Mouse (Mus musculus) MEL (cell line): ENCODE results near the gene Smg6. TPM values are rescaled to one million over a fixed set of nuclear protein-coding genes. Genes with fewer than 3 reads are reported as not detected.

Source experiments
- DNase-seq: peaks from one replicate; pipeline ENCODE4 v3.0.0; 2011; ENCODE audit warnings: low read depth, low spot score
- H3K27ac ChIP-seq: 2 replicates; pipeline ENCODE4 v1.5.1; 2012; ENCODE audit warnings: low read depth, mild to moderate bottlenecking, control low read depth, low read length, moderate library complexity; ENCODE audit not compliant: control insufficient read depth
- H3K27me3 ChIP-seq, 2 experiments: fragments of 150-350 bp in 1 of 2; sonication (generic) in 1 of 2; 2 replicates each; pipeline ENCODE4 v1.6.1; 2012; ENCODE audit warnings: low read length in 2 of 2, mild to moderate bottlenecking in 2 of 2, improper control_type of control experiment in 1 of 2, moderate library complexity in 1 of 2; ENCODE audit not compliant: insufficient read depth in 2 of 2, control insufficient read depth in 1 of 2
- H3K36me3 ChIP-seq, 2 experiments: 2 replicates each; pipeline ENCODE4 v1.6.1; 2012 to 2014; ENCODE audit warnings: low read length in 2 of 2, improper control_type of control experiment in 1 of 2, inconsistent platforms in 1 of 2, mild to moderate bottlenecking in 1 of 2; ENCODE audit not compliant: insufficient read depth in 2 of 2, control insufficient read depth in 1 of 2
- H3K4me1 ChIP-seq, 2 experiments: fragments of 150-350 bp in 1 of 2; sonication (generic) in 1 of 2; 2 replicates each; pipeline ENCODE4 v1.6.1; 2012; ENCODE audit warnings: low read length in 2 of 2, improper control_type of control experiment in 1 of 2, mild to moderate bottlenecking in 1 of 2; ENCODE audit not compliant: insufficient read depth in 2 of 2, control insufficient read depth in 1 of 2
- H3K4me3 ChIP-seq, 2 experiments: fragments of 150-350 bp in 1 of 2; sonication (generic) in 1 of 2; 2 replicates each; pipeline ENCODE4 v1.5.1; 2012; ENCODE audit warnings: low read depth in 2 of 2, low read length in 2 of 2, mild to moderate bottlenecking in 2 of 2, moderate library complexity in 2 of 2, control low read depth in 1 of 2, improper control_type of control experiment in 1 of 2; ENCODE audit not compliant: control insufficient read depth in 1 of 2, insufficient read depth in 1 of 2
- H3K79me2 ChIP-seq: 2 replicates; pipeline ENCODE4 v1.6.1; 2012; ENCODE audit warnings: mild to moderate bottlenecking, low read length, moderate library complexity; ENCODE audit not compliant: control insufficient read depth, poor library complexity, insufficient read depth
- H3K9ac ChIP-seq: 2 replicates; pipeline ENCODE4 v1.6.1; 2012; ENCODE audit warnings: low read depth, mild to moderate bottlenecking, control low read depth, low read length, moderate library complexity; ENCODE audit not compliant: control insufficient read depth, poor library complexity, severe bottlenecking
- H3K9me3 ChIP-seq: fragments of 150-350 bp; sonication (generic); replicated peaks from 2 replicates; pipeline ENCODE4 v1.6.1; 2012; ENCODE audit warnings: mild to moderate bottlenecking, low read length, improper control_type of control experiment, moderate library complexity; ENCODE audit not compliant: insufficient read depth
- BHLHE40 ChIP-seq: IDR thresholded peaks from 2 replicates; pipeline ENCODE4 v1.6.1; 2012; ENCODE audit warnings: low read depth, mild to moderate bottlenecking, inconsistent platforms, low read length, improper control_type of control experiment, borderline replicate concordance
- CHD2 ChIP-seq: IDR thresholded peaks from 2 replicates; pipeline ENCODE4 v1.6.1; 2011; ENCODE audit warnings: low read length, improper control_type of control experiment
- ELF1 ChIP-seq: IDR thresholded peaks from 2 replicates; pipeline ENCODE4 v1.6.1; 2014; ENCODE audit warnings: low read depth, mild to moderate bottlenecking, inconsistent platforms, low read length, improper control_type of control experiment, moderate library complexity
- GATA1 ChIP-seq: IDR thresholded peaks from 2 replicates; pipeline ENCODE4 v1.6.1; 2011; ENCODE audit warnings: low read depth, low read length, improper control_type of control experiment
- HCFC1 ChIP-seq: IDR thresholded peaks from 2 replicates; pipeline ENCODE4 v1.6.1; 2012; ENCODE audit warnings: low read depth, mild to moderate bottlenecking, inconsistent platforms, low read length, improper control_type of control experiment, moderate library complexity
- KAT2A ChIP-seq: conservative IDR thresholded peaks from 2 replicates; pipeline ENCODE4 v1.6.1; 2012; ENCODE audit warnings: low read depth, low read length, improper control_type of control experiment, inconsistent platforms
- MAX ChIP-seq: IDR thresholded peaks from 2 replicates; pipeline ENCODE4 v1.6.1; 2011; ENCODE audit warnings: low read length, improper control_type of control experiment
- MAZ ChIP-seq: IDR thresholded peaks from 2 replicates; pipeline ENCODE4 v1.6.1; 2012; ENCODE audit warnings: low read depth, mild to moderate bottlenecking, inconsistent platforms, low read length, improper control_type of control experiment
- MYB ChIP-seq: IDR thresholded peaks from 2 replicates; pipeline ENCODE4 v1.6.1; 2011; ENCODE audit warnings: mild to moderate bottlenecking, low read depth, low read length, improper control_type of control experiment
- MYC ChIP-seq: IDR thresholded peaks from 2 replicates; pipeline ENCODE4 v1.6.1; 2011; ENCODE audit warnings: low read depth, mild to moderate bottlenecking, low read length, improper control_type of control experiment, moderate library complexity
- NELFE ChIP-seq: IDR thresholded peaks from 2 replicates; pipeline ENCODE4 v1.6.1; 2011; ENCODE audit warnings: low read depth, low read length, improper control_type of control experiment
- NRF1 ChIP-seq: IDR thresholded peaks from 2 replicates; pipeline ENCODE4 v1.6.1; 2014; ENCODE audit warnings: low read depth, mild to moderate bottlenecking, inconsistent platforms, low read length, improper control_type of control experiment, moderate library complexity; ENCODE audit not compliant: poor library complexity, insufficient read depth, severe bottlenecking
- POLR2AphosphoS2 ChIP-seq: IDR thresholded peaks from 2 replicates; pipeline ENCODE4 v1.6.1; 2011; ENCODE audit warnings: low read length, improper control_type of control experiment
- RAD21 ChIP-seq: IDR thresholded peaks from 2 replicates; pipeline ENCODE4 v1.6.1; 2011; ENCODE audit warnings: mild to moderate bottlenecking, low read depth, low read length, improper control_type of control experiment
- RCOR1 ChIP-seq: IDR thresholded peaks from 2 replicates; pipeline ENCODE4 v1.6.1; 2012; ENCODE audit warnings: low read depth, mild to moderate bottlenecking, inconsistent platforms, low read length, improper control_type of control experiment
- SMC3 ChIP-seq: IDR thresholded peaks from 2 replicates; pipeline ENCODE4 v1.6.1; 2011; ENCODE audit warnings: low read depth, low read length, improper control_type of control experiment
- TAL1 ChIP-seq: IDR thresholded peaks from 2 replicates; pipeline ENCODE4 v1.6.1; 2012; ENCODE audit warnings: mild to moderate bottlenecking, inconsistent platforms, low read length, moderate library complexity, mixed read lengths
- TBP ChIP-seq: IDR thresholded peaks from 2 replicates; pipeline ENCODE4 v1.8.0; 2011; ENCODE audit warnings: low read depth, low read length, improper control_type of control experiment
- TCF12 ChIP-seq: IDR thresholded peaks from 2 replicates; pipeline ENCODE4 v1.6.1; 2014; ENCODE audit warnings: low read depth, mild to moderate bottlenecking, inconsistent platforms, low read length, improper control_type of control experiment, moderate library complexity
- USF1 ChIP-seq: IDR thresholded peaks from 2 replicates; pipeline ENCODE4 v1.6.1; 2014; ENCODE audit warnings: low read depth, mild to moderate bottlenecking, inconsistent platforms, low read length, improper control_type of control experiment, moderate library complexity
- ZC3H11A ChIP-seq: IDR thresholded peaks from 2 replicates; pipeline ENCODE4 v1.6.1; 2012; ENCODE audit warnings: low read depth, mild to moderate bottlenecking, inconsistent platforms, low read length, improper control_type of control experiment
- ZNF384 ChIP-seq: IDR thresholded peaks from 2 replicates; pipeline ENCODE4 v1.6.1; 2012; ENCODE audit warnings: low read depth, mild to moderate bottlenecking, inconsistent platforms, low read length, improper control_type of control experiment
- polyA plus RNA-seq, 2 experiments: library from polyadenylated mRNA; stranded (reverse) in 1 of 2; unstranded in 1 of 2; fragments of >175 nt in 1 of 2; fragments of >200 nt in 1 of 2; gene quantifications; 2 replicates each; pipeline versions ENCODE4 v1.2.1 to v1.2.4; 2012; ENCODE audit warnings: low replicate concordance in 2 of 2, low read depth in 1 of 2; ENCODE audit not compliant: insufficient read length in 2 of 2, insufficient read depth in 1 of 2, missing spikeins in 1 of 2
- total RNA-seq: library from RNA; depleted of rRNA; stranded (reverse); fragments of 300-350 nt; gene quantifications from 2 replicates; pipeline ENCODE4 v1.2.3, GENCODE M21; 2012

Smg6 gene
- total and polyA plus RNA-seq, 3 experiments = 11.6 to 19.0 TPM; not detected in 1

DNA sequence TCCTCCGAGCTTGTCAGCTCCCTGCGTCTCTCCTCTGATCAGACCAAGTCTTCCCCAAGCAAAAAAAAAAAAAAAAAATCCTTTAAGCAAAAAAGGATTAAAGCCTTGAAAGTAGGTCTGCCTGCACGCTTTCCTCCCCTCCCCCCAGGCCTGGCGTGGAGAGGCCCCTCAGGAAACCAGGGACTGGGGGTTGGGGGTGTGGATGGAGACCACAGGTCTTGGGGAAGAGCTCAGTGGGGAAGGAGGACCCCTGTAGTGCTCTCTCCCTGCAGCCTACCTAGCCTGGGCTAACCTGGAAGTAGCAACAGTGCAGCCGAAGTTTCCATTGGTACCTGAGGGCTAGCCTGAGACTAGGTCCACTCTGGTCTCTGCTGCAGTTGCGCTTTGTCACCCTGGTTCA is 285.1 kb downstream of the Smg6 start:
- no peak for DNase-seq
- Histone ChIP-seq H3K36me3 (no peaks in the 10 kb centered on the region), H3K9ac (no peak overlapping the region), H3K27me3 (no peaks in the 10 kb centered on the region), H3K4me3 (no peak overlapping the region), H3K4me1 (no peaks in the 10 kb centered on the region), H3K9me3 (no peaks in the 10 kb centered on the region), H3K27ac (no peak overlapping the region), H3K79me2 (no peaks in the 10 kb centered on the region)
- TF ChIP-seq KAT2A (no peak), SMC3 (no peak)

GRCm38 (mm10) chr11:75212031-75212667 is 286.5 kb downstream of the Smg6 start:
- Histone ChIP-seq H3K4me1 (no peaks in the 10 kb centered on the region), H3K27ac (no peak overlapping the region)

DNA sequence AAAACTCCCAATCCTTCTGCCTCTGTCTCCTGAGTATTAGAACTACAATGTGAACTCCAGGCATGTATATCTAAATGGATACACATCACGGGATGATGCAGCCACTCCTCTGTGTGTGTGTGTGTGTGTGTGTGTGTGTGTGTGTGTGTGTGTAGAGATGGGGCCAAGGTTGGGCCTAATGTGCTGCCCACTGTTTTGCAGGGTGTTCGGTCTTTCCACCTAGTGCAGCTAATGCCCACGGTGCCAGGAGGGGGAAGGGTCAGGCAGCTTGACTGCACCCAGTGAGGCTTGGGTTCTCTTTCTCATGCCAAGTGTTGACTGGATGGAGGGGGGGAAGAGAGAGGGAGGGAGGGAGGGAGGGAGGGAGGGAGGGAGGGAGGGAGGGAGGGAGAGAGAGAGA is 287.3 kb downstream of the Smg6 start:
- no peaks in the 10 kb centered on the region for H3K9me3 ChIP-seq
- H3K79me2 ChIP-seq = no peaks in the 10 kb centered on the region
- TF ChIP-seq MYB (no peak), ZC3H11A (no peak), RAD21 (no peak), MAZ (no peak), MAX (no peak), TBP (no peak), MYC (no peak)
- no peak overlapping the region for H3K27ac ChIP-seq
- DNase-seq = no peak
- H3K36me3 ChIP-seq = no peaks in the 10 kb centered on the region
- H3K9ac ChIP-seq = no peak overlapping the region
- no peaks in the 10 kb centered on the region for H3K4me1 ChIP-seq
- no peak overlapping the region for H3K4me3 ChIP-seq
- H3K27me3 ChIP-seq = no peaks in the 10 kb centered on the region

More at GRCm38 (mm10) chr11:75212031-75212667, 286.5 kb downstream of the Smg6 start:
- Histone ChIP-seq H3K9ac (no peak overlapping the region), H3K9me3 (no peaks in the 10 kb centered on the region), H3K36me3 (no peaks in the 10 kb centered on the region), H3K27me3 (no peaks in the 10 kb centered on the region), H3K4me3 (no peak overlapping the region), H3K79me2 (no peaks in the 10 kb centered on the region)
- no peak for TF ChIP-seq GATA1
- TF ChIP-seq ELF1 = no peak
- no peak for TF ChIP-seq CHD2
- TF ChIP-seq HCFC1 = no peak
- TF ChIP-seq ZNF384 = no peak
- no peak for TF ChIP-seq MYC
- no peak for TF ChIP-seq SMC3
- no peak for TF ChIP-seq NRF1
- no peak for TF ChIP-seq POLR2AphosphoS2
- no peak for TF ChIP-seq USF1
- no peak for TF ChIP-seq BHLHE40
- TF ChIP-seq NELFE = no peak
- TF ChIP-seq RCOR1 = no peak
- TF ChIP-seq TCF12 = no peak
- no peak for TF ChIP-seq TAL1
- DNase-seq = no peak
